Mouse (Mus musculus): ENCODE data around the gene Cnot3. TPM values are rescaled to one million over a fixed set of nuclear protein-coding genes. Genes with fewer than 3 reads are reported as not detected.
"Not testable (repeated sequence)": the region's sequence is repeated elsewhere in the genome, so short reads cannot be mapped to it uniquely, and the experiment has no call there.

Cnot3 gene
- total RNA-seq, 2 experiments from 2014 or later: 49.7 to 55.9 TPM

- intact Hi-C loops (cut with DNase I): loop anchor here (5.0 kb wide), 1 partner anchor 45 kb away; the partner anchor contains the start of gene Cnot3
Measured at GRCm38 (mm10) chr7:3692382-3692986, 47.4 kb downstream of the Cnot3 start, which contains the start of gene Tsen34. Gene Tsen34 (plus strand): TSS chr7:3692863.

GRCm38 (mm10) chr7:3692987-3693808, 48.1 kb downstream of the Cnot3 start, which contains the start of gene Mboat7:
Gene Mboat7 (minus strand): TSS chr7:3693523.
- peak; percentile 99 to 100 for DNase-seq (ENCODE audit: low spot score in 2 of 2)
- intact Hi-C loops (cut with DNase I): loop anchor here (5.0 kb wide), 1 partner anchor 46 kb away; the partner anchor contains the start of gene Cnot3

More at GRCm38 (mm10) chr7:3692382-3692986, 47.4 kb downstream of the Cnot3 start, which contains the start of gene Tsen34:
- DNase-seq (ENCODE audit: low spot score in 2 of 2): no peak

- DNase-seq (ENCODE audit: low spot score in 2 of 2): peak in 1 of 2 experiments; percentile 92
- intact Hi-C loops (cut with DNase I): loop anchor here (5.0 kb wide), 1 partner anchor 46 kb away; the partner anchor contains the start of gene Cnot3
Measured at GRCm38 (mm10) chr7:3693809-3694075, 48.7 kb downstream of the Cnot3 start.

- peak; percentile 58 to 83 for DNase-seq (ENCODE audit: low spot score in 2 of 2)
- intact Hi-C loops (cut with DNase I): loop anchor here (5.0 kb wide), 1 partner anchor 47 kb away; the partner anchor contains the start of gene Cnot3
Measured at GRCm38 (mm10) chr7:3694076-3694948, 49.2 kb downstream of the Cnot3 start.

- intact Hi-C loops (cut with DNase I): loop anchor here (5.0 kb wide), 2 partner anchors 48 to 447 kb away; partner anchors contain the start of gene Cnot3
- DNase-seq (ENCODE audit: low spot score in 2 of 2): not testable (repeated sequence)
Measured at GRCm38 (mm10) chr7:3694949-3695305, 49.9 kb downstream of the Cnot3 start.

GRCm38 (mm10) chr7:3698471-3698870, 53.4 kb downstream of the Cnot3 start:
- intact Hi-C loops (cut with DNase I): loop anchor here (5.0 kb wide), 1 partner anchor 444 kb away; no protein-coding TSS in a partner anchor
- no peak for DNase-seq (ENCODE audit: low spot score in 2 of 2)

- intact Hi-C loops (cut with DNase I): loop anchor here (10.0 kb wide), 1 partner anchor 741 kb away; the partner anchor contains the start of gene Rdh13
Measured at GRCm38 (mm10) chr7:3703148-3703878, 58.2 kb downstream of the Cnot3 start.

GRCm38 (mm10) chr7:3703879-3704441, 58.9 kb downstream of the Cnot3 start, which contains the start of gene Rps9:
Gene Rps9 (plus strand): TSS chr7:3703993.
- intact Hi-C loops (cut with DNase I): loop anchor here (10.0 kb wide), 1 partner anchor 741 kb away; the partner anchor contains the start of gene Rdh13
- peak; percentile 98 to 99 for DNase-seq (ENCODE audit: low spot score in 2 of 2)

More at GRCm38 (mm10) chr7:3703148-3703878, 58.2 kb downstream of the Cnot3 start:
- no peak for DNase-seq (ENCODE audit: low spot score in 2 of 2)

GRCm38 (mm10) chr7:3704475-3704874, 59.4 kb downstream of the Cnot3 start:
- intact Hi-C loops (cut with DNase I): loop anchor here (10.0 kb wide), 1 partner anchor 740 kb away; the partner anchor contains the start of gene Rdh13
- no peak for DNase-seq (ENCODE audit: low spot score in 2 of 2)

- DNase-seq (ENCODE audit: low spot score in 2 of 2): not testable (repeated sequence)
- intact Hi-C loops (cut with DNase I): loop anchor here (10.0 kb wide), 1 partner anchor 739 kb away; the partner anchor contains the start of gene Rdh13
Measured at GRCm38 (mm10) chr7:3705461-3705860, 60.4 kb downstream of the Cnot3 start.

- no peak for DNase-seq (ENCODE audit: low spot score in 2 of 2)
- intact Hi-C loops (cut with DNase I): loop anchor here (10.0 kb wide), 1 partner anchor 739 kb away; the partner anchor contains the start of gene Rdh13
Measured at GRCm38 (mm10) chr7:3705911-3706310, 60.8 kb downstream of the Cnot3 start.

GRCm38 (mm10) chr7:3706343-3706934, 61.4 kb downstream of the Cnot3 start:
- intact Hi-C loops (cut with DNase I): loop anchor here (10.0 kb wide), 1 partner anchor 738 kb away; the partner anchor contains the start of gene Rdh13
- DNase-seq (ENCODE audit: low spot score in 2 of 2): no peak

GRCm38 (mm10) chr7:3707027-3707426, 62.0 kb downstream of the Cnot3 start:
- intact Hi-C loops (cut with DNase I): loop anchor here (10.0 kb wide), 1 partner anchor 738 kb away; the partner anchor contains the start of gene Rdh13
- DNase-seq (ENCODE audit: low spot score in 2 of 2): no peak

- intact Hi-C loops (cut with DNase I): loop anchor here (10.0 kb wide), 1 partner anchor 737 kb away; the partner anchor contains the start of gene Rdh13
- DNase-seq (ENCODE audit: low spot score in 2 of 2): no peak
Measured at GRCm38 (mm10) chr7:3707568-3708413, 62.7 kb downstream of the Cnot3 start.

GRCm38 (mm10) chr7:3708447-3708980, 63.4 kb downstream of the Cnot3 start:
- intact Hi-C loops (cut with DNase I): loop anchor here (10.0 kb wide), 1 partner anchor 736 kb away; the partner anchor contains the start of gene Rdh13
- not testable (repeated sequence) for DNase-seq (ENCODE audit: low spot score in 2 of 2)

- no peak for DNase-seq (ENCODE audit: low spot score in 2 of 2)
Measured at GRCm38 (mm10) chr7:3709000-3709399, 63.9 kb downstream of the Cnot3 start.

More at GRCm38 (mm10) chr7:3709000-3709399, 63.9 kb downstream of the Cnot3 start:
- intact Hi-C loops (cut with DNase I): loop anchor here (10.0 kb wide), 1 partner anchor 736 kb away; the partner anchor contains the start of gene Rdh13

Data from left cerebral cortex, postnatal 14 days (tissue).